28 mouse cellular contexts compared by ENCODE assay signal in the genomic region with DNA sequence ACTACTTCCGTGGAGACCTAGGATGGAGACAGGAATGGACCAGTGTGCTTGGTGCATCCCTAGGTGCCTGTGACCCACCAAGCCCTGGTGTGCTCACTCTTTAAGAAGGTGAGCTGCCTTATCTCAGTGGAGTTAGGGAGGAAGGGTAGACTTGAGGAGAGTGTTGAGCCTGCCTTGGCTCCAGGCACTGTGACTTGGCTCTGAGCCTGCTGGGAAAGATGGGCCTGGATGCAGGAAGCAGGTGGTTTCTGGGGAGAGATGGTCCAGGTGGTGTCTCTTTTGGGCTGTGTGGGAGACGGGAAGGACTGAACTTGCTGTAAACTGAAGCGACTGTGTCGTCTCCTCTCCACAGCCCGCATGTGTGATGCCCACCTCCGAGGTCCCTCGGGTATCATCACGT. TPM values are rescaled to one million over a fixed set of nuclear protein-coding genes. Genes with fewer than 3 reads are reported as not detected.
DNase-seq lines count a peak whose midpoint lies in the region; ATAC-seq lines count a peak whose summit lies in the region.
"Had no signal": no experiment of that assay in that cellular context is flagged by ENCODE, and none has a peak within 500 bp of the region (broad histone marks: within the 10 kb centered on the region; RNA-seq: fewer than 3 reads in every experiment).

No protein-coding gene starts in this region.

- ATAC-seq in cerebellum, adult (ENCODE audit: insufficient number of reproducible peaks, low FRiP score, low TSS enrichment) = no peak
- ATAC-seq in CD4-positive, CD25-positive, alpha-beta regulatory T cell, adult 4 months = no peak
- ATAC-seq: forebrain, embryonic 15.5 days; hindbrain, postnatal 0 days; inflammation-experienced regulatory T-cells, adult 6 months; intestine, embryonic 16.5 days had no signal

- DNase-seq in cerebellum, adult 11-12 months = peak; percentile 17
- DNase-seq in brain, adult 2 months (ENCODE audit: low read depth, low spot score) = peak; percentile 47
- DNase-seq in cerebellum, adult 9-10 months = peak; percentile 22
- DNase-seq in cerebellum, postnatal 14 days = peak; percentile 69 to 70
- no peak for DNase-seq in lung, postnatal 36 days
- DNase-seq in testis, postnatal 14 days (ENCODE audit: low spot score) = no peak
- DNase-seq: adrenal gland, adult 2 months; adrenal gland, postnatal 25 days; B cell, adult 2 months; gastrocnemius, postnatal 25 days; heart, adult 18-20 months; heart, postnatal 10 days; heart, postnatal 36 days; kidney, adult 18-20 months had no signal

RNA-seq across cellular contexts. Expression of gene Hmgb4, which starts 45.3 kb away (rescaled TPM):
- not detected for polyA plus RNA-seq in CD4-positive, CD25-positive, alpha-beta regulatory T cell, adult 4 months (2017; shearing (Covaris generic))
- polyA plus RNA-seq: adrenal gland, adult 2 months; embryonic facial prominence, embryonic 12.5 days; embryonic facial prominence, embryonic 15.5 days; forebrain, embryonic 12.5 days; forebrain, embryonic 15.5 days; heart, embryonic 12.5 days; heart, embryonic 15.5 days; hindbrain, embryonic 11.5 days; hindbrain, embryonic 14.5 days; hindbrain, postnatal 0 days; inflammation-experienced regulatory T-cells, adult 6 months; intestine, embryonic 16.5 days; kidney, embryonic 14.5 days had no signal

Comparison
In these comparisons a context has a peak if more than half of its experiments do, and no peak if none do; other contexts are left out.
1. DNase-seq: peak in cerebellum, adult 11-12 months (single experiment), brain, adult 2 months (single experiment), cerebellum, adult 9-10 months (single experiment) and cerebellum, postnatal 14 days (2 of 2); none in lung, postnatal 36 days (single experiment) and testis, postnatal 14 days (single experiment).